Mouse (Mus musculus): Measurements from ENCODE around the gene Cpvl. TPM values are rescaled to one million over a fixed set of nuclear protein-coding genes. Genes with fewer than 3 reads are reported as not detected.
A peak's percentile ranks its signal among the peaks of the same experiment; 100 is the strongest.

Gene Cpvl
- polyA plus RNA-seq, 1 experiment from 2014 or later, result 0.10 TPM

- H3K4me2 ChIP-seq (ENCODE audit: low read depth, low read length), result no peak overlapping the region
- no peaks in the 10 kb centered on the region for H3K27me3 ChIP-seq (ENCODE audit: control insufficient read depth, insufficient read depth, low read depth, low read length)
- peaks cover 5% of the 10 kb centered on the region for H3K4me1 ChIP-seq (replicated peaks; ENCODE audit: control insufficient read depth, insufficient read depth, low read length)
- WGBS, result 60% methylated on average over 5 of the region's 5 CpGs
- ATAC-seq (ENCODE audit: low read depth), result no peak
- no peak overlapping the region for H3K4me3 ChIP-seq (ENCODE audit: low read length)
- H3K36me3 ChIP-seq (ENCODE audit: control insufficient read depth, insufficient read depth, low read length), result no peaks in the 10 kb centered on the region
- no peak overlapping the region for H3K27ac ChIP-seq (ENCODE audit: low read length)
- H3K9me3 ChIP-seq (ENCODE audit: control insufficient read depth, low read length), result no peaks in the 10 kb centered on the region
- H3K9ac ChIP-seq (ENCODE audit: low read length), result no peak overlapping the region
These were observed 14.5 kb downstream of the Cpvl start for GRCm38 (mm10) chr6:53963906-53964496.

GRCm38 (mm10) chr6:53962006-53962405 lies 16.5 kb downstream of the Cpvl start:
- peaks cover 5% of the 10 kb centered on the region for H3K4me1 ChIP-seq (replicated peaks; ENCODE audit: control insufficient read depth, insufficient read depth, low read length)
- H3K9me3 ChIP-seq (ENCODE audit: control insufficient read depth, low read length), result no peaks in the 10 kb centered on the region
- no peak overlapping the region for H3K9ac ChIP-seq (ENCODE audit: low read length)
- no peak overlapping the region for H3K4me3 ChIP-seq (ENCODE audit: low read length)
- no peaks in the 10 kb centered on the region for H3K27me3 ChIP-seq (ENCODE audit: control insufficient read depth, insufficient read depth, low read depth, low read length)
- H3K36me3 ChIP-seq (ENCODE audit: control insufficient read depth, insufficient read depth, low read length), result no peaks in the 10 kb centered on the region
- WGBS, result 86% methylated on average over 1 of the region's 1 CpGs
- ATAC-seq (ENCODE audit: low read depth), result no peak
- H3K4me2 ChIP-seq (ENCODE audit: low read depth, low read length), result no peak overlapping the region
- no peak overlapping the region for H3K27ac ChIP-seq (ENCODE audit: low read length)

DNA sequence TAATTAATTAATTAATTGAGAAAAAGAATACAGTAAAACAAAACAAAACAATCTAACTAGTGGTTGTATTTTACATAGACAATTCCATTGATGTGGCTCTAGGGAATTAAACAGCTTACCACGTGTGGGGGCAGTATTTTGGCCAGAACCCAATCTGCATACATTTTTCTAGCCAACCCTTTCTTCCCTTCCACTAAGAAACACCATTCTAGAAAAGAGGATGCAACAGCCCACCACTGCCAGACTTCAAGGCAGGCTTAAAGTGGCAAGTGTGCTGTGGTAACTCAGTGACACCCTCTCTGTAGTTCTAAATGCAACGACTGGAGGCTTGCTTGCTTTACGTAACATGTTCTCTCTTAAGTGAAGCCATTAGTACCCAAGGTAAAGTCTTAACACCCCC lies 18.6 kb downstream of the Cpvl start:
- Histone ChIP-seq H3K4me3 (ENCODE audit: low read length) (no peak overlapping the region), H3K36me3 (ENCODE audit: control insufficient read depth, insufficient read depth, low read length) (no peaks in the 10 kb centered on the region), H3K9ac (ENCODE audit: low read length) (no peak overlapping the region), H3K27ac (ENCODE audit: low read length) (no peak overlapping the region), H3K4me1 (replicated peaks; ENCODE audit: control insufficient read depth, insufficient read depth, low read length) (no peaks in the 10 kb centered on the region), H3K9me3 (ENCODE audit: control insufficient read depth, low read length) (no peaks in the 10 kb centered on the region), H3K27me3 (ENCODE audit: control insufficient read depth, insufficient read depth, low read depth, low read length) (no peaks in the 10 kb centered on the region), H3K4me2 (ENCODE audit: low read depth, low read length) (no peak overlapping the region)
- 44% methylated on average over 3 of the region's 3 CpGs for WGBS
- no peak for ATAC-seq (ENCODE audit: low read depth)

DNA sequence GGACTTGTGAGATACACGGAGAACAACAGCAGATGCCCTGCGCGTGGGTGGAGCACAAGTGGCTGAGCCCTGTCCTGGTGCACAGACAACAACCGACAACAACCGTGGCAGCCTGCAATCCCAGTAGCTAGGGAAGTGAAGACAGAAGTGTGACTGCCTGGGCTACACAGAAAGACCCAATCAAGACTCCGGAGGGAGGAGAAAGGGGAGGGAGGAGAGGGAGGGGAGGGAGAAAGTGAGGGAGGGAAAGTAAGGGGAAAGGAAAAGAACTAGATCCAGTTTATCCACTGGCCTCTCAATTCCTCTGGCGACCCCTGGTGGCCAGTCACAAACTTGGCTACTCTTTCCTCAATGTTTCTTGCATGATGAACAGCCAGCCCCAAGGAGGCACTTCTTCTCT lies 20.1 kb downstream of the Cpvl start:
- Histone ChIP-seq H3K36me3 (ENCODE audit: control insufficient read depth, insufficient read depth, low read length) (no peaks in the 10 kb centered on the region), H3K4me1 (replicated peaks; ENCODE audit: control insufficient read depth, insufficient read depth, low read length) (peaks cover 10% of the 10 kb centered on the region; the same call in 1 of the 2 replicates), H3K27me3 (ENCODE audit: control insufficient read depth, insufficient read depth, low read depth, low read length) (no peaks in the 10 kb centered on the region), H3K4me3 (ENCODE audit: low read length) (0 out of 2 replicates have a peak overlapping the region, but pooled peaks have one; percentile 8), H3K9me3 (ENCODE audit: control insufficient read depth, low read length) (no peaks in the 10 kb centered on the region), H3K9ac (ENCODE audit: low read length) (0 out of 2 replicates have a peak overlapping the region, but pooled peaks have one; percentile 5), H3K4me2 (ENCODE audit: low read depth, low read length) (peak overlapping the region; percentile 47), H3K27ac (ENCODE audit: low read length) (no peak overlapping the region)
- peak; percentile 69 for ATAC-seq (ENCODE audit: low read depth)
- 11% methylated on average over 7 of the region's 7 CpGs for WGBS

DNA sequence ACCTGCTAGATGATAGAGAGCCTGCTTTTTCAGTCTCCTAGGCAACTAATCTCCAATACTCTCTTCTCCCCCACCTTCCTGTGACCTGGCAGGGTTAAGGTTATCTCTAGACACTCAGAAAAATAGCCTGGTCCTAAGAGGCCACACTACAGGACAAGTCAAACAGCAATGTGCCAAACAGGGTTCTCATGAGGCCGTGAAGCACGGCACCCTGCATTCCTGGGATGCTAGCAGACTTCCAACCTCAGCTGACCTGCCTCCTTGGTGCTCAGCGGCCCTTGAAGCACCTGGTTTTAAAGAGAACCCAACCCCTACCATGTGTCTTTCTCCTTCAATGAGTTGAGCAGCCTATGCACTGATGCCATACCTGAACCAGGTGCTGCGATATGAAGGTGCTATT lies 22.0 kb downstream of the Cpvl start:
- Histone ChIP-seq H3K27me3 (ENCODE audit: control insufficient read depth, insufficient read depth, low read depth, low read length) (no peaks in the 10 kb centered on the region), H3K36me3 (ENCODE audit: control insufficient read depth, insufficient read depth, low read length) (no peaks in the 10 kb centered on the region), H3K9ac (ENCODE audit: low read length) (no peak overlapping the region), H3K4me1 (replicated peaks; ENCODE audit: control insufficient read depth, insufficient read depth, low read length) (peaks cover 11% of the 10 kb centered on the region), H3K27ac (ENCODE audit: low read length) (no peak overlapping the region), H3K9me3 (ENCODE audit: control insufficient read depth, low read length) (no peaks in the 10 kb centered on the region), H3K4me3 (ENCODE audit: low read length) (no peak overlapping the region), H3K4me2 (ENCODE audit: low read depth, low read length) (no peak overlapping the region)
- WGBS, result 49% methylated on average over 4 of the region's 4 CpGs
- ATAC-seq (ENCODE audit: low read depth), result peak; percentile 15; the same call in 1 of the 2 replicates

DNA sequence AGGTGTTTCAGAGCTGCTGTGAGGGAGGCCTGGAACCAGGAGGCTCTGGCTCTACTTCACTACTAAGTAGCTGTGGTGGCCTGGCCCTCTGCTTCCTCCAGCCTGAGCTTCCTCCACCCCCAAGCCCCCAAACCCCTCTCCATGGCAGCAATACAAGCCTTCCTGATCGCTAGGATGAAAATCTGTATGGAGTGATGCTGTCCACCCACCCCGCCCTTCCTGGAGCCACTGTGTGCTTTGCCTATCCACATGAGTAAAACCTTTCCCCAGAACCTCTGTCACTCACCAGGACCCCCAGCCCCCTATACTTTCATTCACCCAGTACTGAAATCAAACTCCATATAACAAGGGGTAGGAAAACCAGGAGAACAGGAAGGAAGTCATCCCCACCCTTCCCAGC lies 22.6 kb downstream of the Cpvl start:
- no peak overlapping the region for H3K27ac ChIP-seq (ENCODE audit: low read length)
- no peak overlapping the region for H3K4me2 ChIP-seq (ENCODE audit: low read depth, low read length)
- no peak overlapping the region for H3K4me3 ChIP-seq (ENCODE audit: low read length)
- H3K9me3 ChIP-seq (ENCODE audit: control insufficient read depth, low read length), result no peaks in the 10 kb centered on the region
- no peak overlapping the region for H3K9ac ChIP-seq (ENCODE audit: low read length)
- H3K27me3 ChIP-seq (ENCODE audit: control insufficient read depth, insufficient read depth, low read depth, low read length), result no peaks in the 10 kb centered on the region
- 71% methylated on average over 2 of the region's 2 CpGs for WGBS
- H3K4me1 ChIP-seq (replicated peaks; ENCODE audit: control insufficient read depth, insufficient read depth, low read length), result peaks cover 18% of the 10 kb centered on the region
- H3K36me3 ChIP-seq (ENCODE audit: control insufficient read depth, insufficient read depth, low read length), result no peaks in the 10 kb centered on the region
- no peak for ATAC-seq (ENCODE audit: low read depth)

GRCm38 (mm10) chr6:53955271-53955670 lies 23.2 kb downstream of the Cpvl start:
- H3K27me3 ChIP-seq (ENCODE audit: control insufficient read depth, insufficient read depth, low read depth, low read length), result no peaks in the 10 kb centered on the region
- H3K4me1 ChIP-seq (replicated peaks; ENCODE audit: control insufficient read depth, insufficient read depth, low read length), result peaks cover 23% of the 10 kb centered on the region
- WGBS, result 61% methylated on average over 6 of the region's 6 CpGs
- no peak overlapping the region for H3K9ac ChIP-seq (ENCODE audit: low read length)
- no peak for ATAC-seq (ENCODE audit: low read depth)
- no peak overlapping the region for H3K4me2 ChIP-seq (ENCODE audit: low read depth, low read length)
- H3K36me3 ChIP-seq (ENCODE audit: control insufficient read depth, insufficient read depth, low read length), result no peaks in the 10 kb centered on the region
- no peak overlapping the region for H3K4me3 ChIP-seq (ENCODE audit: low read length)
- no peak overlapping the region for H3K27ac ChIP-seq (ENCODE audit: low read length)
- H3K9me3 ChIP-seq (ENCODE audit: control insufficient read depth, low read length), result no peaks in the 10 kb centered on the region

- no peak overlapping the region for H3K4me2 ChIP-seq (ENCODE audit: low read depth, low read length)
- H3K9me3 ChIP-seq (ENCODE audit: control insufficient read depth, low read length), result no peaks in the 10 kb centered on the region
- H3K4me1 ChIP-seq (replicated peaks; ENCODE audit: control insufficient read depth, insufficient read depth, low read length), result peaks cover 28% of the 10 kb centered on the region
- H3K36me3 ChIP-seq (ENCODE audit: control insufficient read depth, insufficient read depth, low read length), result no peaks in the 10 kb centered on the region
- no peak overlapping the region for H3K27ac ChIP-seq (ENCODE audit: low read length)
- no peak overlapping the region for H3K4me3 ChIP-seq (ENCODE audit: low read length)
- ATAC-seq (ENCODE audit: low read depth), result peak; percentile 47; the same call in 1 of the 2 replicates
- no peaks in the 10 kb centered on the region for H3K27me3 ChIP-seq (ENCODE audit: control insufficient read depth, insufficient read depth, low read depth, low read length)
- WGBS, result 22% methylated on average over 5 of the region's 5 CpGs
- no peak overlapping the region for H3K9ac ChIP-seq (ENCODE audit: low read length)
These were observed 24.4 kb downstream of the Cpvl start for GRCm38 (mm10) chr6:53954106-53954505.

- WGBS, result 87% methylated on average over 6 of the region's 6 CpGs
- ATAC-seq (ENCODE audit: low read depth), result no peak
- no peak overlapping the region for H3K27ac ChIP-seq (ENCODE audit: low read length)
- H3K27me3 ChIP-seq (ENCODE audit: control insufficient read depth, insufficient read depth, low read depth, low read length), result no peaks in the 10 kb centered on the region
- no peaks in the 10 kb centered on the region for H3K9me3 ChIP-seq (ENCODE audit: control insufficient read depth, low read length)
- no peak overlapping the region for H3K9ac ChIP-seq (ENCODE audit: low read length)
- peaks cover 33% of the 10 kb centered on the region for H3K4me1 ChIP-seq (replicated peaks; ENCODE audit: control insufficient read depth, insufficient read depth, low read length)
- no peak overlapping the region for H3K4me3 ChIP-seq (ENCODE audit: low read length)
- H3K4me2 ChIP-seq (ENCODE audit: low read depth, low read length), result no peak overlapping the region
- H3K36me3 ChIP-seq (ENCODE audit: control insufficient read depth, insufficient read depth, low read length), result no peaks in the 10 kb centered on the region
These were observed 25.1 kb downstream of the Cpvl start for GRCm38 (mm10) chr6:53953348-53953747.
